Mouse (Mus musculus): ENCODE measurements around the gene Nacad. TPM values are rescaled to one million over a fixed set of nuclear protein-coding genes. Genes with fewer than 3 reads are reported as not detected.
A peak's percentile ranks its signal among the peaks of the same experiment; 100 is the strongest.
"Not testable (repeated sequence)": the region's sequence is repeated elsewhere in the genome, so short reads cannot be mapped to it uniquely, and the experiment has no call there.

The Nacad gene
- polyA plus RNA-seq (2016; fragmentation: Nextera tagmentation; extraction: Ambion mirVana): 1.5 TPM in 2 replicates

- peaks cover 22% of the 10 kb centered on the region; the same call in 1 of the 2 replicates for H3K4me1 ChIP-seq (replicated peaks)
- H3K9ac ChIP-seq (replicated peaks): peak within 1 kb of the TSS; percentile 47
- peak within 1 kb of the TSS; percentile 45 for H3K4me3 ChIP-seq (replicated peaks)
- H3K36me3 ChIP-seq: peaks cover 5% of the 10 kb centered on the region
- H3K27ac ChIP-seq: no peak within 1 kb of the TSS
- H3K4me2 ChIP-seq: peak within 1 kb of the TSS; percentile 77
- WGBS: 6% methylated on average over 38 of the region's 41 CpGs
- H3K9me3 ChIP-seq: no peaks in the 10 kb centered on the region
- peaks cover 56% of the 10 kb centered on the region for H3K27me3 ChIP-seq
- peak; percentile 73 for ATAC-seq (ENCODE audit: insufficient number of reproducible peaks, insufficient read depth, low FRiP score, low TSS enrichment, low read depth)
These were observed at the start of gene Nacad for GRCm38 (mm10) chr11:6605491-6606399. Nacad (minus strand) TSS chr11:6606053.

- H3K36me3 ChIP-seq: no peaks in the 10 kb centered on the region
- 0 out of 2 replicates have a peak, but pooled peaks have one; percentile 2 for ATAC-seq (ENCODE audit: insufficient number of reproducible peaks, insufficient read depth, low FRiP score, low TSS enrichment, low read depth)
- H3K4me3 ChIP-seq (replicated peaks): no peak overlapping the region
- no peaks in the 10 kb centered on the region for H3K9me3 ChIP-seq
- no peak overlapping the region for H3K9ac ChIP-seq (replicated peaks)
- 5% methylated on average over 2 of the region's 2 CpGs for WGBS
- H3K4me1 ChIP-seq (replicated peaks): peaks cover 10% of the 10 kb centered on the region; the same call in 1 of the 2 replicates
- H3K27me3 ChIP-seq: peaks cover 17% of the 10 kb centered on the region; the same call in 1 of the 2 replicates
- H3K27ac ChIP-seq: no peak overlapping the region
- H3K4me2 ChIP-seq: no peak overlapping the region
These were observed 49.0 kb upstream of the Nacad start for GRCm38 (mm10) chr11:6654903-6655302.

- H3K4me2 ChIP-seq; H3K9ac ChIP-seq (replicated peaks); H3K9me3 ChIP-seq; H3K27ac ChIP-seq; H3K4me1 ChIP-seq (replicated peaks); H3K4me3 ChIP-seq (replicated peaks); H3K36me3 ChIP-seq; ATAC-seq (ENCODE audit: insufficient number of reproducible peaks, insufficient read depth, low FRiP score, low TSS enrichment, low read depth): not testable (repeated sequence)
- WGBS: 76% methylated on average over 3 of the region's 3 CpGs
- peaks cover 13% of the 10 kb centered on the region; the same call in 1 of the 2 replicates for H3K27me3 ChIP-seq
These were observed 47.1 kb upstream of the Nacad start for GRCm38 (mm10) chr11:6652978-6653377.

- no peaks in the 10 kb centered on the region for H3K36me3 ChIP-seq
- WGBS: 60% methylated on average over 7 of the region's 7 CpGs
- H3K27me3 ChIP-seq: 0 out of 2 replicates have a peak, but pooled peaks cover 4% of the 10 kb centered on the region
- no peaks in the 10 kb centered on the region for H3K4me1 ChIP-seq (replicated peaks)
- no peak overlapping the region for H3K4me3 ChIP-seq (replicated peaks)
- no peak overlapping the region for H3K4me2 ChIP-seq
- ATAC-seq (ENCODE audit: insufficient number of reproducible peaks, insufficient read depth, low FRiP score, low TSS enrichment, low read depth): no peak
- no peak overlapping the region for H3K9ac ChIP-seq (replicated peaks)
- no peak overlapping the region for H3K27ac ChIP-seq
- no peaks in the 10 kb centered on the region for H3K9me3 ChIP-seq
These were observed 44.7 kb upstream of the Nacad start for GRCm38 (mm10) chr11:6650519-6650918.

- 57% methylated on average over 9 of the region's 9 CpGs for WGBS
- Histone ChIP-seq H3K4me3 (replicated peaks) (no peak overlapping the region), H3K27me3 (0 out of 2 replicates have a peak, but pooled peaks cover 4% of the 10 kb centered on the region), H3K9me3 (no peaks in the 10 kb centered on the region), H3K27ac (no peak overlapping the region), H3K9ac (replicated peaks) (no peak overlapping the region), H3K4me1 (replicated peaks) (no peaks in the 10 kb centered on the region), H3K36me3 (no peaks in the 10 kb centered on the region), H3K4me2 (no peak overlapping the region)
- ATAC-seq (ENCODE audit: insufficient number of reproducible peaks, insufficient read depth, low FRiP score, low TSS enrichment, low read depth): no peak
These were observed 42.2 kb upstream of the Nacad start for GRCm38 (mm10) chr11:6647831-6648724.

GRCm38 (mm10) chr11:6644566-6644965 lies 38.7 kb upstream of the Nacad start:
- 66% methylated on average over 6 of the region's 6 CpGs for WGBS
- Histone ChIP-seq H3K9me3 (no peaks in the 10 kb centered on the region), H3K4me3 (replicated peaks) (no peak overlapping the region), H3K4me1 (replicated peaks) (no peaks in the 10 kb centered on the region), H3K4me2 (no peak overlapping the region), H3K36me3 (no peaks in the 10 kb centered on the region), H3K27ac (no peak overlapping the region), H3K27me3 (no peaks in the 10 kb centered on the region), H3K9ac (replicated peaks) (no peak overlapping the region)
- no peak for ATAC-seq (ENCODE audit: insufficient number of reproducible peaks, insufficient read depth, low FRiP score, low TSS enrichment, low read depth)

- ATAC-seq (ENCODE audit: insufficient number of reproducible peaks, insufficient read depth, low FRiP score, low TSS enrichment, low read depth): no peak
- H3K4me2 ChIP-seq: no peak overlapping the region
- no peak overlapping the region for H3K27ac ChIP-seq
- 79% methylated on average over 6 of the region's 6 CpGs for WGBS
- no peaks in the 10 kb centered on the region for H3K4me1 ChIP-seq (replicated peaks)
- H3K9ac ChIP-seq (replicated peaks): no peak overlapping the region
- H3K27me3 ChIP-seq: no peaks in the 10 kb centered on the region
- no peaks in the 10 kb centered on the region for H3K9me3 ChIP-seq
- H3K4me3 ChIP-seq (replicated peaks): no peak overlapping the region
- no peaks in the 10 kb centered on the region for H3K36me3 ChIP-seq
These were observed 33.2 kb upstream of the Nacad start for GRCm38 (mm10) chr11:6639072-6639471.

- no peak within 1 kb of the TSS for H3K4me3 ChIP-seq (replicated peaks)
- no peaks in the 10 kb centered on the region for H3K4me1 ChIP-seq (replicated peaks)
- no peak within 1 kb of the TSS for H3K27ac ChIP-seq
- H3K27me3 ChIP-seq: no peaks in the 10 kb centered on the region
- ATAC-seq (ENCODE audit: insufficient number of reproducible peaks, insufficient read depth, low FRiP score, low TSS enrichment, low read depth): no peak
- H3K36me3 ChIP-seq: no peaks in the 10 kb centered on the region
- H3K4me2 ChIP-seq: no peak within 1 kb of the TSS
- H3K9ac ChIP-seq (replicated peaks): no peak within 1 kb of the TSS
- H3K9me3 ChIP-seq: no peaks in the 10 kb centered on the region
- WGBS: 92% methylated on average over 4 of the region's 4 CpGs
These were observed 32.7 kb upstream of the Nacad start, which contains the start of gene Wap for GRCm38 (mm10) chr11:6638537-6638936. Wap (minus strand) TSS chr11:6638637.

GRCm38 (mm10) chr11:6636150-6636549 lies 30.3 kb upstream of the Nacad start:
- Histone ChIP-seq H3K27ac (no peak overlapping the region), H3K27me3 (no peaks in the 10 kb centered on the region), H3K9ac (replicated peaks) (no peak overlapping the region), H3K4me2 (no peak overlapping the region), H3K9me3 (no peaks in the 10 kb centered on the region), H3K36me3 (no peaks in the 10 kb centered on the region), H3K4me3 (replicated peaks) (no peak overlapping the region), H3K4me1 (replicated peaks) (no peaks in the 10 kb centered on the region)
- WGBS: 73% methylated on average over 8 of the region's 8 CpGs
- ATAC-seq (ENCODE audit: insufficient number of reproducible peaks, insufficient read depth, low FRiP score, low TSS enrichment, low read depth): no peak

- H3K36me3 ChIP-seq: peaks cover 2% of the 10 kb centered on the region; the same call in 1 of the 2 replicates
These were observed 23.8 kb upstream of the Nacad start for GRCm38 (mm10) chr11:6629655-6630054.

GRCm38 (mm10) chr11:6628568-6628967 lies 22.7 kb upstream of the Nacad start:
- Histone ChIP-seq H3K9me3 (no peaks in the 10 kb centered on the region), H3K36me3 (peaks cover 13% of the 10 kb centered on the region), H3K4me3 (replicated peaks) (no peak overlapping the region), H3K27me3 (no peaks in the 10 kb centered on the region), H3K4me1 (replicated peaks) (peaks cover 22% of the 10 kb centered on the region), H3K9ac (replicated peaks) (no peak overlapping the region), H3K4me2 (no peak overlapping the region), H3K27ac (no peak overlapping the region)
- ATAC-seq (ENCODE audit: insufficient number of reproducible peaks, insufficient read depth, low FRiP score, low TSS enrichment, low read depth): no peak
- 33% methylated on average over 4 of the region's 4 CpGs for WGBS

More at GRCm38 (mm10) chr11:6629655-6630054, 23.8 kb upstream of the Nacad start:
- Histone ChIP-seq H3K4me2 (no peak overlapping the region), H3K27ac (no peak overlapping the region), H3K4me3 (replicated peaks) (no peak overlapping the region), H3K27me3 (no peaks in the 10 kb centered on the region), H3K9ac (replicated peaks) (no peak overlapping the region), H3K9me3 (no peaks in the 10 kb centered on the region), H3K4me1 (replicated peaks) (peaks cover 11% of the 10 kb centered on the region)
- ATAC-seq (ENCODE audit: insufficient number of reproducible peaks, insufficient read depth, low FRiP score, low TSS enrichment, low read depth): no peak

Data from limb, embryonic 12.5 days (tissue).